Mouse (Mus musculus) thymus, adult 2 months (tissue): ENCODE measurements around the gene Dab2ip.

Source experiments
- CTCF ChIP-seq: fragments of 200-500 bp; IDR thresholded peaks from 2 replicates; pipeline ENCODE4 v1.5.1; 2012; ENCODE audit warnings: mild to moderate bottlenecking, control low read depth, low read length, moderate library complexity, borderline replicate concordance; ENCODE audit not compliant: control insufficient read depth, poor library complexity, insufficient read depth; ENCODE audit errors: extremely low read depth
- POLR2A ChIP-seq: fragments of 200-500 bp; IDR thresholded peaks from 2 replicates; pipeline ENCODE4 v1.6.1; 2012; ENCODE audit warnings: mild to moderate bottlenecking, low read length, control low read depth, moderate library complexity; ENCODE audit not compliant: control insufficient read depth, poor library complexity, insufficient read depth; ENCODE audit errors: extremely low read depth

GRCm38 (mm10) chr2:35550097-35550496 is 8.0 kb upstream of the Dab2ip start:
- no peak for TF ChIP-seq POLR2A
- TF ChIP-seq CTCF: no peak
